Mouse (Mus musculus) frontal cortex, adult 2 months (tissue): ENCODE data around the gene Baz1a. TPM values are rescaled to one million over a fixed set of nuclear protein-coding genes. Genes with fewer than 3 reads are reported as not detected.
A peak's percentile ranks its signal among the peaks of the same experiment; 100 is the strongest.
"Not testable (repeated sequence)": the region's sequence is repeated elsewhere in the genome, so short reads cannot be mapped to it uniquely, and the experiment has no call there.

Source experiments
- DNase-seq, 2 experiments: peaks; one replicate each; pipeline ENCODE4 v3.0.0; 2022; ENCODE audit warnings: low spot score in 1 of 2; ENCODE audit errors: extremely low spot score in 1 of 2
- polyA plus RNA-seq: library from polyadenylated mRNA; depleted of rRNA; stranded (reverse); fragments of >200 nt; gene quantifications from 2 replicates; pipeline ENCODE4 v1.2.3, GENCODE M21; 2012

Baz1a gene
- polyA plus RNA-seq, 1 experiment, result 2.2 TPM

DNA sequence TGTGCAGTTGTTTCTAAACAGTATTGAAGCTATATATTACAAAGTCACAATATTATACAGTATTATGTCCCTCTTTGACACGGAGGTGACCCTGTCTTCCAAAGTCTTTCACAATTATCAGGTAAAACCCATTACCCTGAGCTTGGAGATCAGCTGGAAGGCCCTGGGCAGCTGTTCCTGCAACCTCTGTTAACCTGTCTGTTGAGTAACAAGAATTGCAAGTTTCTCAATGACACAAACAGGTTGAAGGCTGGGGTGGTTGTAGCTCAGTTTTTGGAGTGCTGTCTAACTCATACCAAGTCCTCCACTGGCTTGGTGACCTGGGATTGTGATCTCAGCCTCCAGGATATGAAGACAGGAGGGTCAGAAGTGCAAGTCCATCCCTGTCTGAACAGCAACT is 1.1 kb downstream of the Baz1a start:
- no peak for DNase-seq

DNA sequence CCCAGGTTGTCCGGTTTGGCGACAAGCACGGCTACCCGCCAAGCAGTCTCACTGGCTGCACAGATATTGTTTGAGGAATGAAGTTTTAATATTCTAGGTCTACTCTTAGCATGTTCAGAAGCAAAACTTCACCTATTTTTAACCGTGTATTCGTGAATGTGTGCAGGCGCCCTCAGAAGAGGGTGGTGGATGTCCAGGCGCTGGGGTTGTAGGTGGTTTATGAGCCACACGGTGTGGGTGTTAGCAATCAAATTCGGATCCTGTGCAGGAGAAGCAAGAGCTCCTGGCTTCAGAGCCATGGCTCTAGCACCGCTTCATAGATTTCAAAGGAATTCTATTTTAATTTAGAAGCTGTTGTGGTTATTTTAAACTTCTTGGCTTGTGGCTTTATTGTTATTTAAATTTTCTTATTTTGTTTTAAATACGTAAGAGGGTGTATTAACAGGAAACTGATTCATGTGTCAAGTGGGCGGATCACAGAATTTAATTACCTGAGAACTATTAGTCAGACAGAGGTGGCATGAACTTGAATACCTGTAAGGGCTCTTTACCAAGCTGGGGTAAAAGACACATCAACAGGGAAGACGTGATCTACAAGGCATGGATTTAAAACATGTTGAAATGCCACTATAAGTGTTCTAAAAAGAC is 6.7 kb downstream of the Baz1a start:
- DNase-seq, result peak in 1 of 2 experiments; percentile 53

DNA sequence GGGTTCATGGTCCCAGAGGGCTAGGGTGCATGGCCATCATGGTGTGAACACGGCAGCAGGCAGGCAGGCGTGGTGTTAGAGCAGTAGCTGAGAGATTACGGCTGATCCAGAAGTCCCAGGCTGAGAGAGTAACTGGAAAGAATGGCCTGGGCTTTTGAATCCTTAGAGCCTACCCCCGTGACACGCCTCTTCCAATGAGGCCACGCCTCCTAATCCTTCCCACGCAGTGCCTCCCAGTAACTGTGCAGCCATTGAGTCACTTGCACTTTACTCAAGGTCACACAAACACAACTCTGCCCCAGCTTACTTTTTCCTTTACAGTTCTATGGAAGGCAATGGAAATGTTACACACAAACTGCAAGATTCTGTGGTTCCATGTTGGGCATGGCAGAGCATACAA is 8.1 kb downstream of the Baz1a start:
- DNase-seq, result no peak

- no peak for DNase-seq
Measured at GRCm38 (mm10) chr12:55004396-55004795, 9.8 kb downstream of the Baz1a start.

DNA sequence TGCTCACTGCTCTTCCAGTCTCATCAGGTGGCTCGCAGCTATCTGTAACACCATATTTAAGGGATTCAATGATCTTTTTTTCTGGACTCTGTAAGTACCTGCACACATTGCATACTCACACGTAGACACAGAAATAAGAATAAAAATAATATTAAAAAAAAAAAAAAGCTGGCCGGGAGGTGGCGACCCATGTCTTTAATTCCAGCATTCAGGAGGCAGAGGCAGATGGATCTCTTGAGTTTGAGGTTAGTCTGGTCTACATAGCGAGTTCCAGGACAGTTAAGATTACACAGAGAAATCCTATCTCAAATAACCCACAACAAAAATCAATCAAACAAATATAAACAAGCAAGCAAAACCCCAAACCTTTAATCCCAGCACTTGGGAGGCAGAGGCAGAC is 10.3 kb downstream of the Baz1a start:
- no peak for DNase-seq

- not testable (repeated sequence) for DNase-seq
Measured at GRCm38 (mm10) chr12:55002532-55002931, 11.6 kb downstream of the Baz1a start.

DNA sequence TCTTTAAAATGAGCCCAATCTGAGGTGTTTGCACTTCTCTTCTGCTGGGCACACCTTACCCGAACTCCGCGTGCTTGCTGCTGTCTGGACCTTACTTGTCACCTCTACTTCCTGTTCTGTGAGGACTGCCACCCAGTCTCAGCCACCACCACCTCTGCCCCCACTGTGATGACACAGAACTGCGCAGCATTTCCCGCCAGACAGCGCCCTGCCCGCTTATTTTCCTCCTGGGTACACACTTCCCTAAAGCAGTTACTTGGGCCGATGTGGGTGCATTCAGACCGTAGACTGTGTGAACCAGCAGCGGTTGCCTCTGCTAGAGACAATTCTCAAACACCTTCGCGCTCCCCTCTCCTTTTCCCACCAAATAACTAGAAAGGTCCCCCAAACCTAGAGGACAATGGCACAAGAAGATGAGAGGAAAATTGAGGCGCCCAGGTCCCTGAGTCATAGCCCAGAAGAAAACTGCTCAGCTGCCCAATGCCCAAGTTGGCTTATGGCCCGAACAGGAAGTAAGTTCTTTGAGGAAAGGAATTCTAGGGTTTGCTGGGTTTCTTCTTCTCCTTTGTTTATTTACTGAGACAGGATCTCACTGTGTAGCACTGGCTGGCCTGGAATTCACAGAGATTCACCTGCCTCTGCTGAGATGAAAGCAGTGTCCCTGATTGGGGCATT is 15.0 kb downstream of the Baz1a start:
- no peak for DNase-seq

GRCm38 (mm10) chr12:54998411-54998810 is 15.7 kb downstream of the Baz1a start:
- DNase-seq, result no peak

DNA sequence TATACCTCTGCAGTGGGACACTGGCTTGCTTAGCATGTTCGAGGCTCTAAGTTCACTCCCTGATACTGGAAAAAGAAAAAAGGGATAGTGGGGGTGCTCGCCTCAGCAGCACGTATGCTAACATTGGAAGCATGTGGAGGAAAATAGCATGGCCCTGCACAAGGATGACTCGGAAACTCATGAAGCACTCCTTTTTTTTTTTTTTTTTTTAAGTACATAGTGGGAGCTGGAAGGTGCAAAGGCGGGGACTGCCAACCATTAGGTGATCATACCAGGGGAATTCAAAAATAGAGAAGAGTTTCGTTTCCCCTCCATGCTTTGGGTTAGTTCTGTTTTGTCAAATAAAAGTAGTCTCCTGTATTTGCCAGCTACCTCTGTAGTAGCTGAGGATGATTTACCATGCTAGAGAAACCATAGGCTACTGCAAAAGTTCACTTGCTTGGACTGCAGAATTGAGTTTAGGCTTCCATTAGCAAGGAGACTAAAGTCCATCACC is 17.1 kb downstream of the Baz1a start:
- no peak for DNase-seq

DNA sequence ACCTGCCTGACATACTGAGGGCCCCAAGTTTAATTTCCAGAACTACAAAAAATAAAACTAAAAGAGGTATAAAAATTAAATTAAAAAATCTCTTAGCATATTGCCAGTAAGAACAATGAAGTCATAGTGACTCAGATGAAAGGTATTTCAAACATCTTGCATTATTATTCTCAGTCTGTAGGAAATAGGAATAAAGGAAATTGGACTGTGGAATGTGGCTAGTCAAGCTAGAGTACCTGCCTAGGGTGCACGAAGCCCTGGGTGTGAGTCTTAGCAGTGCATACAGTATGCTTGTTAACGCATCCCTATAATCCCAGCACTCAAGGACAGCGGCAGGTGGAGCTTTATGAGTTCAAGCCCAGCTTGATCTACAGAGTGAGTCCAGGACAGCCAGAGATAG is 18.2 kb downstream of the Baz1a start:
- no peak for DNase-seq

DNA sequence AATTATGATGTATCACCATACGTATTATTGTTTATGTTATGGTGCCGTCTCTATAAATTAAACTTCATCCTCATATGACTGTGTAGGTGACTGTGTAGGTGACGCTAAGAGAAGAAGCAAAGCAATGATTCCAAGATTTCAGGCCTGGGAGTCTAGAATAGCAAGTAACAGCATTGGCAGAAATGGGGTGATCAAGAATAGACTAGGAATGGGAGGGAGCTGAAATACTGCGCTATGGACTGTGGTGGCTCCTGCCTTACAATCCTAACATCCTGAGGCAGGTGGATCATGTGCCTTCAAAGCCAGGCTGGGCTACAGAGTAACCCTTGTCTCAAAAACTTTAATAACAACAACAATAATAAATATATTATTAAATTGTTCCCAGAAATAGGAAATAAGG is 19.7 kb downstream of the Baz1a start:
- DNase-seq, result no peak

GRCm38 (mm10) chr12:54994068-54994386 is 20.1 kb downstream of the Baz1a start:
- no peak for DNase-seq

DNA sequence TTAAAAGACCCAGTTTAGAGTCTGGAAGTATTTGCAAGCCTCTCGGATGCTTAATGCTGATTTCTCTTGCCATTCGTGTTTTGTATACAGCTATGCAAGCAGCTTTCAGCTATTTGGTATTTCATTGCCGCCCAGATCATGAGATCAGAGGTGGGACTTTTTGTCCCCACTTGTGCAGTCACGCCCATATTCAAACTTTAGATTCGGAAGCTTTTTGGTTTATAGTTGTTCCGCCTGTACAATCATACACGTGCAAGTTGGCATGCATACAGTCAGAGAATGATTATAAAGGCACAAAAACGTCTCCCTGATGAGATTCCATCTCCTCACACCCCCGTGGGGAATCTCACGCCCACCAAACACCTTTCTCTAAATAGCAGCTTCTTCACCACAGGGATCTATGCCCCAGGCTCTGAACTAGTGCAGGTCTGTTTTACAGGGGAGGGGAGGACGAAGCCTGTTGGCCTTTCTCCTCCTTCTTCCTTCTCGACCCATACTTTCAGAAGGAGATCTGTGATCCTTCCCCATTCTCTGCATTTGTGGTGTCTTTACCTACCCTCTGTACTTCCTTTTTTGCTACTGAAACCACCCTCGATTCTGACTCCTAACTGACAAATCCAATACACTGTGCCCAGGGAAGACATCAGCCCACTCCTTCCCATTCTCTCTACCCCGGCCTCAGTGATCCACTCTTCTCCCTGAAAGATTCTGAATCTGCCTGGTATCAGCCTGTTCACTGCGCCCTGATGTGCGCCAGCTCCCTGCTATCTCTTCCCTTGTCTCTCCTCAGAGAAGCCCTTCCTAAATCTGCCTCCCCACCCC is 20.7 kb downstream of the Baz1a start:
- DNase-seq, result peak in 1 of 2 experiments; percentile 35

DNA sequence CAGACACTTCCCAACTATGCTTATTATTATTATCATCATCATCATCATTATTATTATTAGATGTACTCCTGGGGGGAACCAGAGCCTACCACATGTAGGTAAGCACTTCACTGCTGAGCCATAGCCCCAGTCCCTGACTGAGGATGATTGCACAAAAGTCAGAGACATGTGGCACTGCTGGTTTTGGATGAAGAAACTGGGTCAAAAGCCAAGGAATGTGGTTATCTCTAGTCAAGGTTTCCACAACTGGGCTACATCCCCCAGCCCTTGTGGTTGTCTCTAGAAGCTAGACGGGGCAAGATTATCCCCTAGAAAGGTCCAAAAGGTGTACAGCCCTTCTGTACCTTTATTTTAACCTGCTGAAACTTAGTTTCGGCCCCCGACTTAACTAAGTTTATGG is 21.3 kb downstream of the Baz1a start:
- no peak for DNase-seq

- no peak for DNase-seq
Measured at GRCm38 (mm10) chr12:54988323-54988850, 25.8 kb downstream of the Baz1a start.

DNA sequence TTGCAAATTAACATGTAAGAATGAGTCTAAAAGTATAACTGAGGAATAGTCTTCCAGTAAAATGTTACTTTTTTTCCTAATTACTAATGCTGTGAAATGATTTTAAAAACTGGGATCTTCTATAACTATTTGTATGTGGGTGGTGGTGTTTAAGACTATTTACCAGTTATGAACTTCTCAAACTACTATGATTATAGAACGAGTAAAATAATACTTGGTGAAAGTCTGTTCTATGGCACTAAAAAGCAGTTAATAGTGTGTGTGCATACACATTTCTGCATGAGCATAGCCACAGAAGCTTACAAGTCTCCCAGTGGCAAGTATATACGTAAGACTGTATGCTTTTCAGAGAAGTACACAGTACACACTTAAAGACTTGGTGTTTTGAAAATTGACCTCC is 27.0 kb downstream of the Baz1a start:
- DNase-seq, result no peak

- peak in 1 of 2 experiments; percentile 58 for DNase-seq
Measured at GRCm38 (mm10) chr12:54986052-54986717, 28.0 kb downstream of the Baz1a start, which contains the start of gene Gm20403. Gm20403 (minus strand) TSS chr12:54986529.

GRCm38 (mm10) chr12:54985257-54986051 is 28.7 kb downstream of the Baz1a start:
- DNase-seq, result peak in 1 of 2 experiments; percentile 20

DNA sequence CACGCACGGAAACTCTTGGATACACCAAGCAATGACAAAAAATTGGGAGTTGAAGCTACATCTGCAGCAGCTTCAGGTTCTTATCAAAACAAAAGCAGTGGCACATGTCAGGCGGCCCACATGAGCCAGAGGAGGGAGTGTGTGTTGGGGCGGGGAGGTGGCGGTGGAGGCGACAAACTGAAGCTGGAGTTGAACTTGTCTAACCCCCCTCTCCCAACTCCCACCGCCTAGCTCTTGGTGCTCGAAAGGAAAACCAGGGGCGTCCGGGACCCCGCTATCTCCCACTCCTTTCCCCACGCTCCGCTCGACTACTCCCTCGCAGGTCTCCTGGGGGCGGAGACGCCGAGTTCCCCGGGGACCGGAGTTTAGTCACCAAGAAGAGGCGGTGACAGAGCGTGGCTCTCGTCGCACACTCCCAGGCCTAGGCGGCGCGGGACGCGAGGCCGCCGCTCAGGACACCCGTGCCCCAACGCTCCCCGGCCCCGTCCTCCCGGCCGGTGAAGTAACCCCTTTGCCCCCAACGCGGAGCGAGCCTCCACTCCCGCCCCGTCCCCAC is 29.4 kb downstream of the Baz1a start:
- DNase-seq, result peak in 1 of 2 experiments; percentile 55
